Mouse (Mus musculus): Measurements from ENCODE around the gene Rpl4. TPM values are rescaled to one million over a fixed set of nuclear protein-coding genes. Genes with fewer than 3 reads are reported as not detected.
"Not testable (repeated sequence)": the region's sequence is repeated elsewhere in the genome, so short reads cannot be mapped to it uniquely, and the experiment has no call there.

Gene Rpl4
- polyA plus RNA-seq, 1 experiment from 2014 or later, result 693 TPM

GRCm38 (mm10) chr9:64174341-64174740, 1.2 kb downstream of the Rpl4 start:
- H3K27me3 ChIP-seq (replicated peaks; ENCODE audit: insufficient read depth, low read length), result no peaks in the 10 kb centered on the region
- H3K27ac ChIP-seq (ENCODE audit: low read length), result no peak overlapping the region
- ATAC-seq, result no peak
- H3K4me2 ChIP-seq (replicated peaks; ENCODE audit: low read depth, low read length), result peak overlapping the region; percentile 62
- H3K4me1 ChIP-seq (ENCODE audit: insufficient read depth, low read depth, low read length), result peaks cover 5% of the 10 kb centered on the region; the same call in 1 of the 2 replicates
- H3K36me3 ChIP-seq (ENCODE audit: insufficient read depth, low read length), result peaks cover 23% of the 10 kb centered on the region
- H3K4me3 ChIP-seq (ENCODE audit: low read depth, low read length), result peak overlapping the region; percentile 55
- DNase-seq (ENCODE audit: low spot score), result no peak
- TF ChIP-seq EP300 (IDR thresholded peaks at IDR 0.05) (no peak), CTCF (IDR thresholded peaks at IDR 0.05) (no peak)
- H3K9me3 ChIP-seq (ENCODE audit: low read length), result no peaks in the 10 kb centered on the region
- peak overlapping the region; percentile 55; the same call in 1 of the 2 replicates for H3K9ac ChIP-seq (replicated peaks; ENCODE audit: low read depth)

DNA sequence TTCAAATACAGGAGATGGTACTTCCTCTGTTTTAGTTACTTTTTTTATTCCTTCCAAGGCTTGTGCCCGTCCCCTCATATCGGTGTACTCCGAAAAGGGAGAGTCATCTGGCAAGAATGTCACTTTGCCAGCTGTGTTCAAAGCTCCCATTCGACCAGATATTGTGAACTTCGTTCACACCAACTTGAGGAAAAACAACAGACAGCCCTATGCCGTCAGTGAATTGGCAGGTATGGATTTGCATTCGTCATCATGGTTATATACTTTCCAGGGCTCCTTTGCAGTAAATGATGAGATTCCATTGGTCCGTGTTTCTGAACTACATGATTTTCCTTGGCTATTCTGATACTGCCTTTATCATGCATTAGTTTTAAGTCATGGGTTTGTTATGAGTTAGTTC, 1.6 kb downstream of the Rpl4 start:
- H3K4me2 ChIP-seq (replicated peaks; ENCODE audit: low read depth, low read length), result no peak overlapping the region
- H3K9ac ChIP-seq (replicated peaks; ENCODE audit: low read depth), result no peak overlapping the region
- H3K27ac ChIP-seq (ENCODE audit: low read length), result no peak overlapping the region
- 43% methylated on average over 8 of the region's 8 CpGs for WGBS
- H3K4me1 ChIP-seq (ENCODE audit: insufficient read depth, low read depth, low read length), result peaks cover 5% of the 10 kb centered on the region; the same call in 1 of the 2 replicates
- TF ChIP-seq CTCF (IDR thresholded peaks at IDR 0.05) (no peak), EP300 (IDR thresholded peaks at IDR 0.05) (no peak)
- peaks cover 23% of the 10 kb centered on the region for H3K36me3 ChIP-seq (ENCODE audit: insufficient read depth, low read length)
- H3K27me3 ChIP-seq (replicated peaks; ENCODE audit: insufficient read depth, low read length), result no peaks in the 10 kb centered on the region
- H3K9me3 ChIP-seq (ENCODE audit: low read length), result no peaks in the 10 kb centered on the region
- ATAC-seq, result no peak
- no peak for DNase-seq (ENCODE audit: low spot score)
- no peak overlapping the region for H3K4me3 ChIP-seq (ENCODE audit: low read depth, low read length)

- Histone ChIP-seq H3K36me3 (ENCODE audit: insufficient read depth, low read length) (peaks cover 23% of the 10 kb centered on the region), H3K4me1 (ENCODE audit: insufficient read depth, low read depth, low read length) (peaks cover 11% of the 10 kb centered on the region; the same call in 1 of the 2 replicates), H3K9ac (replicated peaks; ENCODE audit: low read depth) (no peak overlapping the region), H3K9me3 (ENCODE audit: low read length) (no peaks in the 10 kb centered on the region), H3K4me2 (replicated peaks; ENCODE audit: low read depth, low read length) (no peak overlapping the region), H3K4me3 (ENCODE audit: low read depth, low read length) (no peak overlapping the region), H3K27ac (ENCODE audit: low read length) (no peak overlapping the region), H3K27me3 (replicated peaks; ENCODE audit: insufficient read depth, low read length) (no peaks in the 10 kb centered on the region)
- ATAC-seq (no peak), DNase-seq (ENCODE audit: low spot score) (no peak)
- 85% methylated on average over 11 of the region's 11 CpGs for WGBS
- TF ChIP-seq CTCF (IDR thresholded peaks at IDR 0.05), result no peak
- TF ChIP-seq EP300 (IDR thresholded peaks at IDR 0.05), result no peak
Measured at GRCm38 (mm10) chr9:64175378-64175777, 2.2 kb downstream of the Rpl4 start.

DNA sequence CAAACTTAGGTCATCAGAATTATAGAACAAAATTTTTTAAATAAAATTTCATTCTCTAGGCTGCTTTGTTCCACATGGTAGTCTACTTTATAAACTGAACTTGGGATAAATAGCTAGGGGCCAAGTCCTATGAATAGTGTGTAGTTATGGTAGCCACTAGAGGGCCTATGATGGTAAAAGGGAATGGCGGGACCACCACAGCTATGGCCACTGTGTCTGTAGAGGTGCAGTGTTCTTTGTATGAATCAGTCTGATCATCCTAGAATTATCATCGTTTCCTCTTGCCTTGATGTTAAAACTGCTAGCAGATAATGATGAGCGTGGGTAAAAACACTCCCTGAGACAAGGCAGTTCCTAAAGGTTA, 5.4 kb downstream of the Rpl4 start:
- ATAC-seq, result peak; percentile 43
- H3K9ac ChIP-seq (replicated peaks; ENCODE audit: low read depth), result 0 out of 2 replicates have a peak overlapping the region, but pooled peaks have one; percentile 37
- peaks cover 29% of the 10 kb centered on the region for H3K36me3 ChIP-seq (ENCODE audit: insufficient read depth, low read length)
- H3K4me2 ChIP-seq (replicated peaks; ENCODE audit: low read depth, low read length), result peak overlapping the region; percentile 56
- no peaks in the 10 kb centered on the region for H3K27me3 ChIP-seq (replicated peaks; ENCODE audit: insufficient read depth, low read length)
- 41% methylated on average over 3 of the region's 3 CpGs for WGBS
- peaks cover 11% of the 10 kb centered on the region; the same call in 1 of the 2 replicates for H3K4me1 ChIP-seq (ENCODE audit: insufficient read depth, low read depth, low read length)
- peak; percentile 43 for DNase-seq (ENCODE audit: low spot score)
- peak overlapping the region; percentile 59 for H3K4me3 ChIP-seq (ENCODE audit: low read depth, low read length)
- H3K27ac ChIP-seq (ENCODE audit: low read length), result peak overlapping the region; percentile 87; the same call in 1 of the 2 replicates
- H3K9me3 ChIP-seq (ENCODE audit: low read length), result no peaks in the 10 kb centered on the region
- TF ChIP-seq CTCF (IDR thresholded peaks at IDR 0.05) (peak; percentile 51), EP300 (IDR thresholded peaks at IDR 0.05) (no peak)

GRCm38 (mm10) chr9:64178974-64179646, 5.9 kb downstream of the Rpl4 start, which contains the start of gene Snapc5:
Snapc5 (plus strand) TSS chr9:64179274.
- H3K36me3 ChIP-seq (ENCODE audit: insufficient read depth, low read length), result peaks cover 29% of the 10 kb centered on the region
- peak within 1 kb of the TSS; percentile 87 for H3K27ac ChIP-seq (ENCODE audit: low read length)
- DNase-seq (ENCODE audit: low spot score) (peak; percentile 98), ATAC-seq (peak; percentile 97)
- TF ChIP-seq CTCF (IDR thresholded peaks at IDR 0.05), result peak; percentile 71
- TF ChIP-seq EP300 (IDR thresholded peaks at IDR 0.05), result no peak
- under 1% methylated on average over 35 of the region's 35 CpGs for WGBS
- H3K4me1 ChIP-seq (ENCODE audit: insufficient read depth, low read depth, low read length), result peaks cover 9% of the 10 kb centered on the region; the same call in 1 of the 2 replicates
- H3K4me3 ChIP-seq (ENCODE audit: low read depth, low read length), result peak within 1 kb of the TSS; percentile 59
- H3K27me3 ChIP-seq (replicated peaks; ENCODE audit: insufficient read depth, low read length), result no peaks in the 10 kb centered on the region
- H3K9ac ChIP-seq (replicated peaks; ENCODE audit: low read depth), result peak within 1 kb of the TSS; percentile 37
- no peaks in the 10 kb centered on the region for H3K9me3 ChIP-seq (ENCODE audit: low read length)
- H3K4me2 ChIP-seq (replicated peaks; ENCODE audit: low read depth, low read length), result peak within 1 kb of the TSS; percentile 56

GRCm38 (mm10) chr9:64183295-64183694, 10.1 kb downstream of the Rpl4 start:
- not testable (repeated sequence) for H3K9me3 ChIP-seq (ENCODE audit: low read length); H3K4me2 ChIP-seq (replicated peaks; ENCODE audit: low read depth, low read length); H3K27ac ChIP-seq (ENCODE audit: low read length); H3K9ac ChIP-seq (replicated peaks; ENCODE audit: low read depth); ATAC-seq; H3K4me3 ChIP-seq (ENCODE audit: low read depth, low read length); H3K27me3 ChIP-seq (replicated peaks; ENCODE audit: insufficient read depth, low read length); H3K4me1 ChIP-seq (ENCODE audit: insufficient read depth, low read depth, low read length); DNase-seq (ENCODE audit: low spot score)
- H3K36me3 ChIP-seq (ENCODE audit: insufficient read depth, low read length), result peaks cover 15% of the 10 kb centered on the region; the same call in 1 of the 2 replicates
- WGBS, result 98% methylated on average over 5 of the region's 5 CpGs

All from lung, postnatal 0 days (tissue).